Mouse (Mus musculus): ENCODE data around the gene Ccnf. TPM values are rescaled to one million over a fixed set of nuclear protein-coding genes. Genes with fewer than 3 reads are reported as not detected.

Gene Ccnf
- total RNA-seq, 2 experiments from 2014 or later = 3.3 to 4.8 TPM

GRCm38 (mm10) chr17:24224741-24225140 is 26.5 kb downstream of the Ccnf start:
- no peak for DNase-seq

DNA sequence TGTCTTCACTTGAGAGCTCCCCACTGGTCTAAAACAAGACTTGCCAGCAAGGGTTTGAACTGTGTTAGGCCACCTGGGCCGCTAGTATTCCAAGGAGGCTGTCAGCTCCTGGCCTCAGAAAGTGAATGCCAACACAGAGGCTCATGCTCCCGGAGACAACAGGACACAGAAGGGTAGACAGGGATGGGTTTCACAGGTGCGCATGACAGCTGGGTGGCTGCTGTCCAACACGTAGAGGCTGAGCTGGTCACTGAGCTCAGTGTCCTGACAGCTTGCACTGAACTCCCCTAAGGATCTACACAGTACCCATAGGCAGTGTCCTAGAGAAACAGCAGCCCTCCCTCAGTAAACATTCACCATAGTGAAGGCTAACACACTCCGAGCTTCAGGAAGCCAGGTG is 27.8 kb downstream of the Ccnf start:
- DNase-seq = no peak

DNA sequence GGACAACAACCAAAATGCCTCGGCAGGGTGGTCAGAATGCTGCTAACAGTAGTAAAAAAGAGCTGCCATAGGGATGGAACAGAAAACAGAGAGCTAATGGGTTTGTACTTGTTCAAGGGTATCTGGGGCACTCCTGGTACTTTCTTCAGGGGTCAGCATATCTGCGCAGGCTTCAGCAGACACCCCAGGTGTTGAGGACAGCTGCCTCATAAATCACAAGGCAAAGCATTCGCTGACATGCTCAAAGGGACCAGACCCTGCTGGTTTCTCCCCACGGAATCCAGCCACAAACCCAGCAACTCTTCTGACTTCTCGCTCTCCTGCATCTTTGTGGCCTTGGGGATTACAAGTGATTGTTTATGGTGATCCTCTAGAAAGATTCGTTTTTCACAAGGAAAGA is 28.6 kb downstream of the Ccnf start:
- DNase-seq = no peak

GRCm38 (mm10) chr17:24220435-24221411 is 30.6 kb downstream of the Ccnf start, which contains the start of gene Tedc2:
Gene Tedc2, minus strand, starts transcription at chr17:24220851.
- peak; percentile 97 to 98 for DNase-seq

GRCm38 (mm10) chr17:24216836-24217235 is 34.4 kb downstream of the Ccnf start:
- DNase-seq = no peak

- no peak for DNase-seq
Measured at GRCm38 (mm10) chr17:24213186-24213585, 38.1 kb downstream of the Ccnf start.

DNA sequence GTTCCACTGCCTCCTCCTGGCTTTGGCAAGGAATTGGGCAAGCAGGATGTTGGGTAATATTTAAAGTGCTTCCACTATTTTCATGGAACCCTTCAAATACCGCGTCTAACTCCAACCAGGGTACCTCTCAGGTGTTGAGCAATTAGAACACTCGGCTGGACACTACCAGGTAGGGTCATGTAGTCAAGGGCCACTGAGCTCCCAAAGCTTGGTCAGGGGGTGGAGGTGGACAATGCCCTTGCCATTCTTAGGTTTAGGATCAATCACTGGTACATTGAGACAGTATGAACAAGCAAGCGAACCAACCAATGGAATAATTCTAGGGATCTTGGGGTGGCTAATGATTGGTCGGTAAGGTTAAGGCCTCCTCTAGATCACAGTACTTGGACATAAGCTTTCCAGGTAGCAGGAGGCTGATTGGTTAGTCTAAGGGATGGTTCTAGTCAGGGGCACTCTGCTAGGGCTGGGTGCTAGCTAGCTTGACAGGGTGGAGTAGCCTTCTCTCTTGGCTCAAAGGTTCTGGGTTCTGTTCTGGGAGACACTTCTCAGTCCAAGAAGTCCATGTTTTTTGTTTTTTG is 38.8 kb downstream of the Ccnf start:
- no peak for DNase-seq

GRCm38 (mm10) chr17:24211631-24212440 is 39.4 kb downstream of the Ccnf start:
- DNase-seq = peak; percentile 79 to 80

DNA sequence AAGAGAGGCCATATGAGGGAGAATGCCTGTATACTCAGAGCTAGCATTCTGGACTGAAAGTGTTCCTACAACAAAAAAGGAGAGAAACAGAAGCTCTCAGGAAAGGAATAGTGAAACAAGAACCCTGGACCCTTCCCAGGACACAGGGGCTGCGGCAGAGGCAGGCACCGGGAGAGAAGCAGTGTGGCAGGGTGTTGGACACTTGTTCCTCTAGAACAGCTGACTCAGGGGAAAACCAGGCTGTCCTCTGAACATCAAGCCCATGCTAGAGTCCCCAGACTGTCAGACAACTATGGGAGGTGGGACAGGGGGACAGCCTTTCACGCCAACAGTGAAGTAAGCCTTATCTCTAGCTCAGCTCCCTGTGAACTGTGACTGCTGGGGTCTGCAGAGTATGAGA is 40.7 kb downstream of the Ccnf start:
- DNase-seq = no peak

DNA sequence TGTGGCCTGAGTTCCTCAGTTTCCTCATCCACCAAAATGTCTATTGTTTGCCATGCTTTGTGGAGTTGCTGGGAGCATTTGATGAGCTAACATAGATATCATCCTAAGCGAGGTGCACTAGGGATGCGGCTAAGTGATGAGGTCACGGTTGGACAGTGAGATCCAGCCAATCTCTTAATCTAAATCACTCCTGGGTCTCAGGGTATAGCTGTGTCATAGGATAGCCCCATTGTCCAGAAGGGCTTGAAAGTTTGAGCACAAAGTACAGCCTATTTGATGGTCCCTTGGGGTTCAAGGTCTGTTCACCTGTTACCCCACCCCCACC is 41.4 kb downstream of the Ccnf start:
- no peak for DNase-seq

- peak; percentile 52 to 71 for DNase-seq
Measured at GRCm38 (mm10) chr17:24209043-24209915, 42.0 kb downstream of the Ccnf start, which contains the start of gene Ntn3. Gene Ntn3, minus strand, starts transcription at chr17:24209531.

GRCm38 (mm10) chr17:24208641-24209042 is 42.6 kb downstream of the Ccnf start:
- DNase-seq = peak; percentile 22 to 64

DNA sequence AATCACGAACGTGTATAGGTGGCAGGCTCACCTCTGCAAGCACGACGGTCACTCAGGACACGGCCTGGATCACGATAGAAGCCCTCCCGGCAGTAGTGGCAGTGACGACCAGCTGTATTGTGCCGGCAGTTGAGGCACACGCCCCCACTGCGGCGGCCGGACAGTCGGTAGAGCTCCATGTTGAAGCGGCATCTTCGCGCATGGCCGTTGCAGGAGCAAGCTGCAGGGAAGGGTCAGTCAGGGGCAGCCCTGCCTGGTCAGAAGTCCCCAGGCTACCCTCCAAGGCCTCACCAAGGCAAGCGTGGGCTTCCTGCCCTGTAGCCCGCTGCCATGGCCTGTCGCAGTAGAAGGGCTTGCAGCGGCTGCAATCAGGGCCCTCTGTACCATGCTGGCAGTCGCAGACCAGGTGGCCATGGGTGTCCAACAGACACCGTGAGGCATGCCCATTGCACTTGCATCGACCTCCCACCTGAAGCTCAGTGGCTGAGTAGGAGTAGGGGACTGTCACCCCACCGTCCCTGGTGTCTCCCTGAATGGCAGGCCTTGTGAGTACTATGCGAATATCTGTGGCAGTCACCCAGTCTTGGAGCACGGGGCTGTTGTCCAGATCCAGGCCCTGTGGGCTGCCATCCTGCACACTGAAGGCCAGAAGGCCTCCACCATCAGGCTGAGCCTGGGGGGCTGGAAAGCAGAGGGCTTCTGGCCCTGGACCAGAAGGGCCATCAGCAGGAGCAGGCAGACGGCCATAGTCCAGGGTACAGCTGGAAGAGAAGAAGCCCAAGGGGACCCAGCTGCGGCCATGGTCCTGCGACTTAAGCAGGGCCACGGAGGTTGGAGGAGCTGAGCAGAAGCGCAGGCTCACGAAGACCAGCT is 43.3 kb downstream of the Ccnf start:
- DNase-seq = no peak

DNA sequence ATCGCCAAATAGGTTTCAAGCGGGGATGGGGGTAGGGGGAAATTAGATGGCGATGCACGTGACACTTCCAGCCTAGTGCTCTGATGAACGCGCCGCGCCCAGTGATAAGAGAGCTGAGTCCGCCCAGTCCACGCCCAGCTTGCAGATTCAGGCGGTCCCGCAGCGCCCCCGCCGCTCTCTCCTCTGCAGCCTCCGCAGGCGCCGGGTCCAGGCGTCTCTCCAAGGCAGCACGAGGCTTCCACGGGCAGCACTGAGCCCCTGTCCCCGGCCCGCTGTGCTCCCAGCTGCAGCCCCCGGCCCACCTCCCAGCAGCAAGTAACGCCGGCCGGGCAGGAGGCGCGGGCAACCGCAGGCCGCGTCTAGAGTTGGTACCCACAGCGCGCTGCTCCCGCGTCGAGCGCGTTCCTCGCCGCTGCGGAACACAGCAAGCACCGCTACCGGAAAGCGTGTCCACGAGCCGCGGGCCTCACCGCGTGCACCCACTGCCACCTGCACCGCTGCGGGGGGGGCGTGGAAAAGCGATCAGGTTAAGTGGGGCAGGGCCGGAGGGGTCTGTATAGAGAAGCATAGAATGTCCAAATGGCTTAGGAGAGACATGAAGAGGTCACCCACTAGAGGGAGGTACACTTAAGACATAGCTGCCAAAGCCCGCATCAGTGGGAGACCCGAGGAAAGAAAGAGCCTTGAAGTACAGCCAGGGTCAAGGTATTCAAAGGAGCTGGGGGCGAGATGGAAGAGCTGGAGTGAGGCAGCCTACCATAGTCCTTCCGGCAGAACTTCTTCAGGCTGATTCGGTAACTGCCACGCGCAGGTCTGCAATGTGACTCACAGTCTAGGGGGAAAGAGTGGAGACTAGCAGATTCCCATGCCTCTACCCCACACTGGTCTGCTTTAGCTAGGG is 44.6 kb downstream of the Ccnf start:
- DNase-seq = peak; percentile 65 to 76

GRCm38 (mm10) chr17:24205908-24206361 is 45.3 kb downstream of the Ccnf start:
- DNase-seq = peak; percentile 48 to 75

DNA sequence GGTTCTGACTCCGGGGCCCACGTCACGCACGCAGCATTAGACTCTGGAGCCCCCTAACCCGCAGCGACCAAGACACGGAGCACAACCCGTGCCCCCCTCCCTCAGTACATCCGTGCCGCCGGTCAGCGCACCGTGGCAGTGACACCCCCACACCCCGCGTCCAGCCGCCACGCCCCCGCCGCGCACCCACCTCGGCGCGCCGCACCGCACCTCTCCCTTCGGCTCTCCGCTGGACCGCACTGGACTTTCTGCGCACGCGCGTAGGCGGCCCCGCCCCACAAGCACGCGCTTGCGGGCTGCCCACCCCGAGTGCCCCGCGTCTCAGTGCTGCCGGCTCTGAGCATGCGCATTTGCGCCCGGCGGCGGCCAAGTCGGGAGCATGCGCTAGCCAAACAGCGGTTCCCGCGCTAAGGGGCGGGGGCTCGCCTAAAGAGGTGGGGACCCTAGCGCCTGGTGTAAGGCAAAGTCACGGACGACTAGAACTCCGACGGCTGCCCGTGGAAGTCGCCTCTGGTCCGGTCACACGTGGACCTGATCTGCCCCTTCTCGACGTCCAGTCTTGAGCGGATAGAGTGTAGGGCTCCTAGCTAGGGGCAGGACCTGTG is 45.9 kb downstream of the Ccnf start, which contains the start of gene Tbc1d24:
TSS of gene Tbc1d24 (minus strand) at position 279 of the 605 bp plus-strand sequence.
- peak; percentile 96 to 98 for DNase-seq

- peak; percentile 22 to 37 for DNase-seq
Measured at GRCm38 (mm10) chr17:24204846-24205245, 46.4 kb downstream of the Ccnf start.

Measured in adrenal gland, postnatal 36 days (tissue).